Mouse (Mus musculus) limb, embryonic 11.5 days (tissue): ENCODE data around the gene Zfpl1. TPM values are rescaled to one million over a fixed set of nuclear protein-coding genes. Genes with fewer than 3 reads are reported as not detected.

Experiments used
- ATAC-seq: fragments of 200-750 bp; cut with Nextera tagmentation; 2 replicates; pipeline ENCODE4 v1.8.0; 2017; ENCODE audit warnings: low read depth; ENCODE audit not compliant: insufficient number of reproducible peaks, low FRiP score, low TSS enrichment
- DNase-seq: peaks from one replicate; pipeline ENCODE4 v3.0.0-alpha.2; 2015; ENCODE audit warnings: low spot score
- H3K27ac ChIP-seq: fragments of 300-500 bp; sonication (generic); replicated peaks from 2 replicates; pipeline ENCODE4 v1.5.1; 2014; ENCODE audit warnings: low read depth, mild to moderate bottlenecking, low read length
- H3K27me3 ChIP-seq: fragments of 300-500 bp; sonication (generic); 2 replicates; pipeline ENCODE4 v1.6.1; 2014; ENCODE audit warnings: mild to moderate bottlenecking, low read length, mixed read lengths; ENCODE audit not compliant: control insufficient read depth, insufficient read depth
- H3K36me3 ChIP-seq: fragments of 300-500 bp; sonication (generic); 2 replicates; pipeline ENCODE4 v1.6.1; 2014; ENCODE audit warnings: mild to moderate bottlenecking, low read length, moderate library complexity, mixed read lengths; ENCODE audit not compliant: control insufficient read depth, insufficient read depth
- H3K4me1 ChIP-seq: fragments of 300-500 bp; sonication (generic); 2 replicates; pipeline ENCODE4 v1.6.1; 2014; ENCODE audit warnings: low read length, mixed read lengths; ENCODE audit not compliant: control insufficient read depth, insufficient read depth
- H3K4me2 ChIP-seq: fragments of 300-500 bp; sonication (generic); 2 replicates; pipeline ENCODE4 v1.6.1; 2014; ENCODE audit warnings: low read depth, mild to moderate bottlenecking, moderate library complexity; ENCODE audit not compliant: severe bottlenecking
- H3K4me3 ChIP-seq: fragments of 300-500 bp; sonication (generic); 2 replicates; pipeline ENCODE4 v1.5.1; 2014; ENCODE audit warnings: low read depth, low read length
- H3K9ac ChIP-seq: fragments of 300-500 bp; sonication (generic); 2 replicates; pipeline ENCODE4 v1.6.1; 2014; ENCODE audit warnings: mild to moderate bottlenecking, low read length
- H3K9me3 ChIP-seq: fragments of 300-500 bp; sonication (generic); 2 replicates; pipeline ENCODE4 v1.6.1; 2016; ENCODE audit warnings: low read length; ENCODE audit not compliant: control insufficient read depth
- WGBS: fragments of 180-500 bp; shearing (Covaris S2); extraction: QIAGEN DNeasy Blood & Tissue Kit; methylation state at CpG from one replicate; pipeline ENCODE4 v1.1.7; 2014; 5-methylcytosine and 5-hydroxymethylcytosine counted together
- polyA plus RNA-seq: library from polyadenylated mRNA; unstranded; fragments of >200 nt; fragmentation: Nextera tagmentation; extraction: Ambion mirVana; gene quantifications from 2 replicates; pipeline ENCODE4 v1.2.1, GENCODE M21; 2014

Gene Zfpl1
- polyA plus RNA-seq, 1 experiment from 2014 or later: 73.5 TPM

DNA sequence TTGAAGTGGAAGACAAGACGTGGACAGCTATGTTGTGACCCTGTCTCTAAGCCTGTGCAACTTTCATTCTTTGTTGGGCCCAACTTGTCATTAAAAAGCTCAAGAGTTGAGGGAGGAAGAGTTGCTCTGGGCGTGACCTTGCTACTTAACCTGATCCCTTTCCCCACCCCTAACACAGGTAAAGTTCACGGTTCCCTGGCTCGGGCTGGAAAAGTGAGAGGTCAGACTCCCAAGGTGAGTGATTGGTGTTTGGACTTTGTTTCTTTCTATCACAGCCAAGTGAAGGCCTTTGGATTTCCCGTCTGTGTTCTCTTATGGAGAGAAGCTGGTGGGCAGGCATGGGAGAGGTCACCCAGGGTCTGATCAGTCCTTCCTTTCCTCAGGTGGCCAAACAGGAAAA lies 25.8 kb downstream of the Zfpl1 start:
- no peak for ATAC-seq
- H3K9ac ChIP-seq: no peak overlapping the region
- no peak for DNase-seq
- peak overlapping the region; percentile 78 for H3K4me2 ChIP-seq
- no peaks in the 10 kb centered on the region for H3K9me3 ChIP-seq
- no peaks in the 10 kb centered on the region for H3K27me3 ChIP-seq
- H3K36me3 ChIP-seq: peaks cover 5% of the 10 kb centered on the region; the same call in 1 of the 2 replicates
- peaks cover 16% of the 10 kb centered on the region for H3K4me1 ChIP-seq
- H3K27ac ChIP-seq: no peak overlapping the region
- 90% methylated on average over 5 of the region's 5 CpGs for WGBS
- H3K4me3 ChIP-seq: peak overlapping the region; percentile 83

DNA sequence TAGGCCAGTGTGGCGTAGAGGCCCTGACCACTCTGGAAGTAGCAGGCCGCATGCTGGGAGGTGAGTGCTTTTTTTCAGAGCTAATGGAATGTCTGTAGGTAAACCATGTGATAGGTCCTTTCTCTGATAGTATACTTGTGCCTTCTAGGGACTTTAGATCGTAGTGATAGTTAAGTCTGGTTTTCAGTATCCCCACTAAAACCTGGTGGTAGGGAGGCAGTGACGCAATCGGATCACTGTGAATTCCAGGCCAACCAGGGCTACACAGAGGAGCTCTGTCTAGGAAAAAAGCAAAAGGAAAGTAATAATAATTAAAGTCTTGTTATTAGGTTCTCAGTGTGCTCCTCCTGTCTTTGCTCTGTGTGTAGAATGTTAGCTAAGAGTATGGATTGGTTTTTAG lies 26.2 kb downstream of the Zfpl1 start:
- Histone ChIP-seq H3K9ac (peak overlapping the region; percentile 85), H3K4me3 (peak overlapping the region; percentile 83), H3K4me2 (peak overlapping the region; percentile 78), H3K36me3 (peaks cover 5% of the 10 kb centered on the region; the same call in 1 of the 2 replicates), H3K9me3 (no peaks in the 10 kb centered on the region), H3K27me3 (no peaks in the 10 kb centered on the region), H3K27ac (no peak overlapping the region), H3K4me1 (peaks cover 16% of the 10 kb centered on the region)
- 31% methylated on average over 5 of the region's 5 CpGs for whole genome bisulfite sequencing
- no peak for DNase-seq
- ATAC-seq: no peak

DNA sequence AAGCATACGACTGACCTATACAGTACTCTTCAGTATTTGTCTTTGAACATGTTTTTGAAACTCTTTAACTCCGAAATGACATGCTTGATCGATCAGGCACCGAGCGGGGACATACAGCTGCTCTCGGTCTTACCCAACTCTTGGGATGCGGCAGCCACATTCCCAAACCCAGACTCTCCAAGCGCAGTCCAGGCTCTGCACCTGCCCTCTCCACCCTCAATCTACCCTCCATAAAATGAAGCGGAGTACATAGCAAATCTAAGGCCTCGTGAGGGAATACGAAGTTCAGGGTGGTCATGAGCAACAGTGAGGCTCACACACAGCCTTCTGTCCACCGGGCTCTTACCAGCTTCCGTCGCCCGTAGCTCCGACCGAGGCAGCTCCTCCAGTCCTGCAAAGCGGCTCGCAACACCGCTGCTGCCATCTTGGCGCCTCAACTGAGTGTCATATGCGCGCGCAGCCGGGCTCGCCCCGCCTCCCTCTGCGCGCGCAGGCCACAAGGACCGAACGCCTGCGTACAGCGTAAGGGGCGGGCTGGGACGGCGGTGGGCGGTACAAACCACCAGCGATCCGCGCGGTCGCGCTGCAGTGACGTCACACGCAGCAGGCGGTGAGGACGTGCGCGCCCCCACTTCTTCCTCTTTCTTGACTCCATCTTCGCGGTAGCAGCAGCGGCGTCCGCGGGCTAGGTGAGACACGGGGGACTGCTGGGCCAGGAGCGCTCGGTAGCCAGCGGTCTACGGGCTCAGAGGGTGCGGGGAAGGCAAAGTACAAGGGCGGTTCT lies 27.3 kb downstream of the Zfpl1 start, which contains the start of the genes Mrpl49 and Fau:
TSS of gene Mrpl49 (minus strand) at position 473 of the 784 bp plus-strand sequence.
TSS of gene Fau (plus strand) at position 532 of the 784 bp plus-strand sequence.
- H3K4me1 ChIP-seq: peaks cover 13% of the 10 kb centered on the region
- no peaks in the 10 kb centered on the region for H3K27me3 ChIP-seq
- H3K4me2 ChIP-seq: peak within 1 kb of the TSS; percentile 80
- peaks cover 11% of the 10 kb centered on the region; the same call in 1 of the 2 replicates for H3K36me3 ChIP-seq
- peak within 1 kb of the TSS; percentile 85 for H3K9ac ChIP-seq
- no peaks in the 10 kb centered on the region for H3K9me3 ChIP-seq
- DNase-seq (peak; percentile 99), ATAC-seq (peak; percentile 83)
- H3K27ac ChIP-seq: peak within 1 kb of the TSS; percentile 45; the same call in 1 of the 2 replicates
- under 1% methylated on average over 63 of the region's 63 CpGs for WGBS
- peak within 1 kb of the TSS; percentile 83 for H3K4me3 ChIP-seq

DNA sequence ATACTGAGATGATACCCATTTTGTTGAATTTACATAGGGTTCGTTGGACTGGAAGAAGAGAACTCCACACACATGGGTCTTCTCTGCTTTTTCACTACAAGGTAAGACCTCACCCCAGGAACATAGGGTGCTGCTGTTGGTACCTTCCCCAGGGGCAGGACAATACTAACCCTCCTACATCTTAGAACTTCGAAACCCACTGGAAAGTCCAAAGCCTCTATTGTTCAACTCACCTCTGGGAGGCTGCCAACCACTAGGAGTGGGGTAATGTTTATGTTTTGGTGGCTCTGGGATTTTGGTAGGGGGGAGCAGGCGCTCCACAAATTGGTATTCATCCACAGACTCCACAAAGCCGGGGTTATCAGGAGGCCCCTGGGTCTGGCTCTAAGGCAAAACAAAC lies 28.1 kb downstream of the Zfpl1 start:
- peaks cover 11% of the 10 kb centered on the region; the same call in 1 of the 2 replicates for H3K36me3 ChIP-seq
- peaks cover 5% of the 10 kb centered on the region; the same call in 1 of the 2 replicates for H3K4me1 ChIP-seq
- H3K4me2 ChIP-seq: peak overlapping the region; percentile 80
- H3K27ac ChIP-seq: no peak overlapping the region
- peak overlapping the region; percentile 83 for H3K4me3 ChIP-seq
- H3K9me3 ChIP-seq: no peaks in the 10 kb centered on the region
- peak overlapping the region; percentile 70 for H3K9ac ChIP-seq
- no peak for DNase-seq
- WGBS: 69% methylated on average over 4 of the region's 4 CpGs
- no peaks in the 10 kb centered on the region for H3K27me3 ChIP-seq
- no peak for ATAC-seq

DNA sequence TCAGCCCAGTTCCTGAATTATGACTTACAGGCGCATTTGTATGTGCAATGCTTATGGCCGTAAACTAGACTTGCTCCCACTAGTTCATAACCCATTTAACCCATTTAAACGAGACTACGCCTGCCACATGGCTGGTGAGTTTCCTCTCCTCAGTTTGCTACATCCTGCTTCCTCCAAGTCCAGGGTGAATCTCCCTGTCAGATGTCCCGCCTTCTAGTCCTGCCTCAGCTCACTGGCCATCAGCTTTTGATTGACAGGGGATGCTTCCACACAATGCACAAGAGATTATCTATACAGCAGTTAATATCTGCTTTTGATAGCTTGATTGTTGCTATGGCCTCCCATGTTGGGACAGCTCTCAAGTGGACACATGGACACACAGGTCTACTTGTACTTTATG lies 30.5 kb downstream of the Zfpl1 start:
- H3K27ac ChIP-seq: no peak overlapping the region
- H3K9me3 ChIP-seq: no peaks in the 10 kb centered on the region
- H3K4me1 ChIP-seq: peaks cover 5% of the 10 kb centered on the region; the same call in 1 of the 2 replicates
- no peak overlapping the region for H3K4me2 ChIP-seq
- no peaks in the 10 kb centered on the region for H3K27me3 ChIP-seq
- H3K36me3 ChIP-seq: peaks cover 30% of the 10 kb centered on the region
- DNase-seq: no peak
- ATAC-seq: no peak
- WGBS: 94% methylated on average over 5 of the region's 5 CpGs
- H3K4me3 ChIP-seq: no peak overlapping the region
- H3K9ac ChIP-seq: no peak overlapping the region

DNA sequence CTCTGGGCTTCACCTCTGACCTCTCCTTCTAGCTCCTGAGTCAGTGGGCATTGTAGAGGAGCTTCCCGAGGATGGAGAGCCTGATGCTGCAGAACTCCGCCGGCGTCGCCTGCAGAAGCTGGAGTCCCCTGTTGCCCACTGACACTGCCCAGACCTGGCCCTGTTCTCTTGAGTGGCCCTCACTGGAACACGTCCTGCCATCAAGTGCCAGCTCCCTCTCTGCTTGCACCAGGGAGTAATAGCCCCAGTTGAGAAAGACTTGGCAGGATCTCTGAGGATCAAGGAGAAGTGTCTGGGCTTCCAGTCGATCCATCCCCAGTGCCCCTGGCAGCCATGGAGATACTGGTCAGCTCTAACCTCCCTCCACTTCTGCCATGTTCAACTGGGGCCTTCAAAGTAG lies 32.2 kb downstream of the Zfpl1 start:
- H3K4me1 ChIP-seq: peaks cover 9% of the 10 kb centered on the region
- DNase-seq: no peak
- H3K4me3 ChIP-seq: no peak overlapping the region
- no peak overlapping the region for H3K27ac ChIP-seq
- peaks cover 32% of the 10 kb centered on the region for H3K36me3 ChIP-seq
- H3K4me2 ChIP-seq: no peak overlapping the region
- no peak overlapping the region for H3K9ac ChIP-seq
- WGBS: 91% methylated on average over 7 of the region's 7 CpGs
- no peaks in the 10 kb centered on the region for H3K27me3 ChIP-seq
- no peaks in the 10 kb centered on the region for H3K9me3 ChIP-seq
- no peak for ATAC-seq

DNA sequence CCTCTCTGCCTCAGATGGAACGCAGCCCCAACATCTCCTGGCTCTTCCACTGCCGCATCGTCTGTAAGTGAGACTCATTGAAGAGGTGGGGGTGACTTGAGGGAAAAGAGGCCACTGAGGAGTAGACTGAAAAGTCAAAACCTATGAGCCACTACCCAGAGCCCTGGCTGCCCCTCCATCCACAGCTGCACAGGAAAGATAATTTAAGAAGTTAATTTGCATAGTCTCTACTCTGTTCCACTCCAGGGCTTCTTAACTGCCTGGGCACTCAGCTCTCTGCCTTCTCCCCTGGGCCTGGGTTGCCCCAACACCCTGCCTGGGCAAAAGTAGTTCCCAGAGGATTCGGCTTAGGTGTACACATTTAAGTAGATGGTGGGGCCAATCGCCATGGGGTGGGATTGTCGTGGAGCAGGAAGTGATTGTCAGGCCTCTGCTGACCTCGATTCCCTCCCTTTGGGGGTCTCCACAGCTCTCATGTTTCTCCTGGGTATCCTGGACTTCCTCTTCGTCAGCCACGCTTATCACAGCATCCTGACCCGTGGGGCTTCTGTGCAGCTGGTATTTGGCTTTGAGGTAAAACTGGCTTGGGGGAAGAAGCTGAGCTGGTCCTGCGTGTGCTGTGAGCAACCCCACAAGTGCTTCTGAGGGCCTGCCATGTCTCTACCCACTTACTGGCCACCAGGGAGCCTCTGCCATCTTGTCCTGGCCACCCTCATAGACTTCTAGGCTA lies 35.9 kb downstream of the Zfpl1 start:
- Histone ChIP-seq H3K9me3 (no peaks in the 10 kb centered on the region), H3K36me3 (peaks cover 30% of the 10 kb centered on the region), H3K4me1 (peaks cover 8% of the 10 kb centered on the region), H3K9ac (no peak overlapping the region), H3K4me3 (no peak overlapping the region), H3K27me3 (no peaks in the 10 kb centered on the region), H3K27ac (no peak overlapping the region), H3K4me2 (no peak overlapping the region)
- ATAC-seq: no peak
- no peak for DNase-seq
- WGBS: 86% methylated on average over 11 of the region's 11 CpGs

DNA sequence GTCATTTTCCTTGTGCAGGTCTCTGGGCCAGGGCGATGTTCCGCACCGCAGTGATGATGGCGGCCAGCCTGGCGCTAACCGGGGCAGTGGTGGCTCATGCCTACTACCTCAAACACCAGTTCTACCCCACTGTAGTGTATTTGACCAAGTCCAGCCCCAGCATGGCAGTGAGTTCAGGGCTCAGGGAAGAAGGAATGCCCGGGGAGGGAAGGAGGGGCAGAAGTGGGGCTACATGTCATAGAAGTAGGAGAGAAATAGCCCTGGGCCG lies 36.9 kb downstream of the Zfpl1 start:
- DNase-seq: no peak
- Histone ChIP-seq H3K27ac (no peak overlapping the region), H3K4me1 (peaks cover 8% of the 10 kb centered on the region), H3K4me2 (peak overlapping the region; percentile 96), H3K27me3 (no peaks in the 10 kb centered on the region), H3K9me3 (no peaks in the 10 kb centered on the region), H3K9ac (peak overlapping the region; percentile 92; the same call in 1 of the 2 replicates), H3K4me3 (peak overlapping the region; percentile 93), H3K36me3 (peaks cover 25% of the 10 kb centered on the region)
- WGBS: 92% methylated on average over 8 of the region's 8 CpGs
- ATAC-seq: no peak
